Mouse (Mus musculus) liver (tissue): ENCODE data around the gene Rrn3.
"Not testable (repeated sequence)": the region's sequence is repeated elsewhere in the genome, so short reads cannot be mapped to it uniquely, and the experiment has no call there.

Experiments
- DNase-seq: peaks from one replicate; pipeline ENCODE4 v3.0.0-alpha.2; 2020; ENCODE audit warnings: mixed read lengths

Rrn3 gene

DNA sequence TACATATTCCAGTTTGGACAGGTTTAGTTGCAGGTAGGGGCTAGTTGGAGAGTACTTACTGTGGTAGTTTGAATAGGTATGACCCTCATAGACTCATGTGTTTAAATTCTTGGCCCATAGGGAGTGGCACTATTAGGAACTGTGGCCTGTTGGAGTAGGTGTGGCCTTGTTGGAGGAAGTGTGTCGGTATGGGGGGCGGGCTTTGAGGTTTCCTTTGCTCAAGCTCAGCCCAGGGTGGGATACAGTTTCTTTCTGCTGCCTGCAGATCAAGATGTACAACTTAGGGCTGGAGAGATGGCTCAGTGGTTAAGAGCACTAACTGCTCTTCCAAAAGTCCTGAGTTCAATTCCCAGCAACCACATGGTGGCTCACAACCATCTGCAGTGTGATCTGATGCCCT lies 12.9 kb downstream of the Rrn3 start:
- not testable (repeated sequence) for DNase-seq

DNA sequence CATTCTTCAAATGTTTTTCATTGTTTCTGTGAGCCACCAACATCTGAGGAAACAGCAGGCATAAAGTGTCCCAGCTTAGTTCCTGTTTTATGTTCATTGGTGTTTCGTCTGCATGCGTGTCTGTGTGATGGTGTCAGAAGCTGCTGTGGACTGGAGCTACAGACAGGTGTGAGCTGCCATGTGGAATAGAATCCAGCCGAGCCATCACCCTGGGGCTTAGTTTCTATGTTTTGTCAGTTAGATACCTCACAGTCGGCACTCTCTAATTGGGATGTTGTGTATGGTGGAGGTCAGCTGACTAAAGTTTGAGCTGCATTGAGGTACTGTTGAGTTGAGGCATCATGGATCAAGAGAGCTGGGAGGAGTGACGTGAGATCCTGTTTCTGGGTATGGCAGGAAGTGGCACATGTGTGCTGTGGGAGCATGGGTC lies 16.3 kb downstream of the Rrn3 start:
- no peak for DNase-seq

DNA sequence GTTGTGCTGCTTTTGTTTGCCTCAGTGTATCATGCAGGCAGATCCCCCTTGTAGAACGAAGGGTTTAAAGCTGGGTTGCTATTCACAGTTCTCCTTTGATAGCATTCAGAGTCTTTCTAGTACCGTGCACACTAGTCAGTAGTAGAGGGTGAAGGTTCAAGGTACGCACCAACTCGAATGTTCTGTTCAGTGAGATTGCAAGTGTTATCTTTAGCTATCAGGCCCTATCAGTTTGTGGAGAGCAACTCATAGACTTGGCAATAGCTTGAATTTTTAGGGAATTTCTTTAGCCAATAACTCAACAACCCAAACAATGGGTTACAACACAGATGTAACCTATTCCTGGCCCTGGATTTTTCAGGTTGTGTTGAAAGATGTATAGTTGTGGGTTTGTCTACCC lies 20.7 kb downstream of the Rrn3 start:
- no peak for DNase-seq

DNA sequence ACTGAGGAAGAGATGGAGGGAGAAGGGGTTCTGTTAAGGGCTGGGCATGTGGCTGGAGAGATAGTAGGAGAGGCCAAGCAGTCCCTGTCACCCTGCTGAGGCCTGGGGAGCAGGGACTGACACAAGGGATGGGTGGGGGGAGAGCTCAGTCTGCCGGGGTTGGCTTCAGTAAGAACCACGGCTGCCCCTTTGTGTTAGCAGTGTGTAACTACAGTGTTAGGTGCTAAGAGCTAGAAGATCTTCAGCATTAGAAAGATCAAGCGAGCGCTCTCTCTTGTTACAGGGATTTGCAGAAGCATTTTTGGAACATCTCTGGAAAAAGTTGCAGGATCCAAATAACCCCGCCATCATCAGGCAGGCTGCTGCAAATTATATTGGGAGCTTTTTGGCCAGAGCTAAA lies 24.2 kb downstream of the Rrn3 start:
- no peak for DNase-seq

DNA sequence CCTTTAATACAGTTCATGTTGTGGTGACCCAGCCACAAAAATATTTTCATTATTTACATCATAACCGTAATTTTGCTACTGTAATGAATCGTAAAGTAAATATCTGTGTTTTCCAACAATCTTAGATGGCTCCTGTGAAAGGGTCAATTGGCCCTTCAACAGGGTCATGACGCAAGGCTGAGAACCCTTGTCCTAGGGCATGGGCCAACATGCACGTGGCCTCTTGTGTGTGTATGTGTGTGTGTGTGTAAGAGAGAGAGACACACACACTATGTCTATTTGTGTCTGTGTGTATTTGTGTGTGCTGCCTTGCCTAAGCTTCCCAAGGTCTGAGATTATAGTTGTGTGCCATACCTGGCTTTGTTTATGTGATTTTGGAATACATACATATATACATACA lies 27.1 kb downstream of the Rrn3 start:
- DNase-seq: no peak

DNA sequence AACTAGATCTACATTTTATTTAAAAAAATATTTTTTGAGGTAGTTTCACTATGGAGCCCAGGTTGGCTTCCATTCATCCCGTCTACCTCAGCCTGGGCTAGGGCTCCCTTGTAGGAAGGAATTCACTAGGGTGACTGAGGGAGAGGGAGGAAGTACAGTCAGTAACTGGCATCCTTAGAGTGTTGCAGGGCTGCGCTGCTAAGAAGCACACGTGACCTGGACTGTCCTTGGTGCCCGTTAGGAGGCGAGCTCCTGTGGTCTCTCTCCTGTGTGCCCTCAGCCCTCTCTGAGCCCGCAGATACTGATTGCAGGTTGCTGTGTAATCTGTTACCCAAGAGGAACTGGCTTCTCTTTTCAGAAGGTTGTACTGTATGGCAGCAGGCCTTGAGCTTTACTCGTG lies 27.9 kb downstream of the Rrn3 start:
- no peak for DNase-seq

DNA sequence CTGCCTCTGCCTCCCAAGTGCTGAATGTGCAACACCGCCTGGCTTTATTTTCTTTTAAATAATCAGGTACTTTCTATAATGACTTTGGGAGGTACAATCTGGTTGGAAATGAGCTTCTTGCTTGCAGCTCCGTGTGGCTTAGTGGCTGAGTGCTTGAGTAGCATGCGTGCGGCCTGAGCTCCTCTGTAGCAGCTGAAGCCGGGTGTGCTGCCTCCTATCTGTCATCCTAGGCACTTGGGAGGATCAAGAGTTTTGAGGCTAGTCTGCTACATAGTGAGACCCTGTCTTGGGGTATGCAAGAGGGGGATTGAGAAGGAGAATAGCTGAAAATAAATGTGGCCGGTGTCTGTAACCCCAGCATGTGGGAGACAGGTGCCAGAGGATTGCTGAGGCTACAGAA lies 31.6 kb downstream of the Rrn3 start:
- no peak for DNase-seq

DNA sequence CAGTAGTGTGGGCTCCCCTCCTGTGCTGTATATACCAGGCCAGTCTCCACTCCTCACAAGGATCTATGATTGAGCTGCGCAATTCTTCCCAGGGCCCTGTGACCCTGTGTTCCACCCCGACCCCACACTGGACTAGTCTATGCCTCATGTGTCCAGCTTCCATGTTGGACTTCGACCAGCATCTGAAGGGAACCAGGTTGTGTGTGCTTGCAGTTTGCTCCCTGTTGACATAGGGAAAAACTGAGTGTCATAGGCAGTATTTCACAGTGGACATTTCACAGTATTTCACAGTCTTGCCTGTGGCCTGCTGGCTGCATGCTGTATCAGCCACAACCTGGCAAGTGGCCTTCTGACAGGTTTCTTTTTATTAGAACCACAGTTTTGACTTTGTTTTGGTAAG lies 32.7 kb downstream of the Rrn3 start:
- DNase-seq: no peak

DNA sequence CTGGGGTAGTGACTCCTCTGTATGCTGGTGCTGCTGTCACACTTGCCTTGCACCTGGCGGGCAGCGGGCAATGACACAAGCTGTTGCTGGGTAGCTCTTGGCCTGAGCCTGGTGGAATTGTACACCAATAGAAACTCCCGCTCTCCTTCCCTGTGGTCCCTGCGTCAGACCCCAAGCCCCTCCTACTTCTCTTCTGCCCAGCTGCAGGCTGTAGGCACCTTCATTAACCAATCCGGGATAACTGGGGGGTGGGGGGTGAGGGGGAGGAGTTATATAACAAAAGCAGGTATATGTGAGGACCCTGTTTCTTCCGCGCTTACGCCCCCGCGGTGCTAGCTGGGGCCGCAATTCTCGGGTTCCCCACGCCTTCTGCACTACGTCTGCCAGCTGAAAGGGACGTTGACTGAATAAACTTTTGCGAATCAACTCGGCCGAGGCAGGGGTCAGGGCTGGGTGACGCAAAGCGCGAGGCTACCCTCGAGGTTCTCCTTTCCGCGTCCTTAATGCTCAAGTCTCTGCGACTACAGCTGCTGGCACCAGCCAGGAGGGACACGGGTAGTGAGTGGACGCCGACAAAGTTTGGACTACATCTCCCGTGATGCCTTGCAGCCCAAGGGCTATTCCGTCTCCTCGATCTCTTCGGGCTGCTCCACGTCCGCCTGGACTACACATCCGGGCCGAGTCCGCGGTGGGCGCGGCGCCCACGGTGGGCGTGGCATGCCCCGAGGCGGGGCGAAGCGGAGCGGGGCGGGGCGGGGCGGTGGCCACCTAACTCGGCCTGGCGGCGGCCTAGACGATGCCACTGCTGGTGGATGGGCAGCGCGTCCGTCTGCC lies 38.3 kb downstream of the Rrn3 start, which contains the start of gene Ntan1:
Ntan1 (plus strand) TSS at position 286 of the 834 bp plus-strand sequence.
- peak; percentile 96 for DNase-seq

DNA sequence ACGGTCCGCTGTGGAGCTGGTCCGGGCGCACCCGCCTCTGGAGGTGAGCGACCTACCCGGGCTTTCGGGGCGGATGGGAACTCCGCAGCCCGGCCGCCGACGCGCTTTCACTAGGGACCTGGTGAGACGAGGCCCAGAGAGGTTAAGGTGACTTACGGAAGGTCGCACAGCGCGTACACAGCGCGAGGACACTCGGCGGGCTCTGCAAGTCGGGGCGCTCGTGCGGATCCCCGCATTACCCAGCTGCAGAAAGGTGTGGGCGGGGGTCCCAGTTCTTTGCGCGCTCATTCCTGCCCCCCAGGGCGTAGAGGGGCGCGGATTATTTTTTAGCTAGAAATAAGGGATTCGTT lies 38.9 kb downstream of the Rrn3 start:
- no peak for DNase-seq

DNA sequence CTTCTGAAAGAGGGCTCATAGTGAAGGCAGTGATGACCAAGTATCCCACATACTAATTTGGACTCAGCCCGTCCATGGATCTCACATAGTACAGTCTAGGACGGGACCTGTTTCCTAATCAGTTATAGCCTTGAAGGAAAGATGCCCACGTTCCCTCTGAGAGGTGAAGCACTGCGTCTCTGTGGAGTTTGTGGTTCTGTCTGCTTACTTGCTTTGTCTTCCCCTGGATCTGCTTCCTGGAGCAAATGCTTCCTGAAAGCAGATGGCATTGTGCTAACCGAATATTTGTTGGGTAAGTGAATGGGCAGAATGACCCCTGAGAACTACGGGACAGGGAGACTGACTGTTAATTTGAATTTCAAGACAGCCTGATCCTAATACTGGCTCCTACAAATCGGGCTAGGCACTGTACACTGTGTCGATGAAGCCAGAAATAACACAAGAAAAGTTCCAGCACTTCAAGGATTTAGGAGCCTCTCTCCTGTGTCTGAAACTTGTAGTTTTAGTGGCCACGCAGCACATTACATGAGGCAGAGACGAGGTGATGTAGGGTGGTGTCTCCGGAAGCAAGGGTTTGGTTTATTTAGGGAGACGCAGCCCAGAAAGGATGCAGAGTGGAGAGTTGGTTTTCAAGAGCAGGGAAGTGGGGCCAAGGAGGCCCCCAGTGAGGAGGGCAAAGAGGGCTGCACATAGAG lies 39.4 kb downstream of the Rrn3 start:
- DNase-seq: no peak

DNA sequence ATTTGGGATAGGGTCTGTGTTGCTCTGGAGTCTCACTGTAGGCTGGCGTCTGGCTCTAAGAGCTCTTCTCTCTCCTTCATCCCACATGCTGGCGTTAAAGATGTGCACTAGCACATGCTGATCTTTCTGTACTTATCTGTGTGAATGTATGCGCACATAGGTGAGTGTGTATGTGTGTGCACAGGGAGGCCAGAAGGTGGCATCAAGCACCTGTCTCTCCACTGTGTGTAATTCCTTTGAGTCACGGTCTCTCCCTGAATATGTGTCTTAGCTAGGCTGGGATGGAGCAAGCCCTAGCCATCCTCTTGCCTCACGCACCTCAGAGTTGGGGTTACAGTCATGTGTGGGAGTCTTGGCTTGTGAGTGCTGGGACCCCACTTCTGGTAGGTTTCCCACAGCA lies 40.3 kb downstream of the Rrn3 start:
- no peak for DNase-seq

DNA sequence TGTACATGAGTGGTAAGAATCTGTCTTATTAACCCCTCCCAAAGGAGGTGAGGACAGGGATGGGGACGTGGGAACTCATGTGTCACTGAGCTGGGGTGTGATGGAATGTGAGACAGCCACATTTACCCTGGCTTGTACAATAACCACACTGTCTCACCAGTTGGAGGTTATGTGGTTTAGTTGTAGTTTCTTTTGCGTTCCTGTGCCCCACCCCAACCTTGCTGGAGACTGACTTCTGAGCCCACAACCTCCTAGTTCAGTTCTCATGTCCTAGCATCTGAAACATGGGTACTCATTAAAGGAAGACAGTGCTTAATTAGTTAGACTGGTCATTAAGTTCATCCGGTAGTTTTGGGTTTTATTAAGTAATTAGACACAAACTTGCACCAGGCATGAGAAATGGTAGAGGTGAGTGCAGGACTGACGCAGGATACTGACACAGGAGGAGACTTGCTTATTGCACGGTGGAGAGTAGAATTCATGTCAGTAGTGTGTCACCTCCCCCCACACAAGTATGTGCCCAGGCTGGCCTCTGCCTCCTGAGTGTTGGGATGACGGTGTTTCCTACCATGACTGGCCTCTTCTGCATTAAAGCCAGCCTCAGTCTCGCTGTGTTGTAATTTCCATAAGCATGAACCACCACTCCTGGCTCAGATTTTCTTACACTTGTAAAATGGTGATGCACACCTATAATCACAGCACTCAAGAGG lies 45.4 kb downstream of the Rrn3 start:
- no peak for DNase-seq

DNA sequence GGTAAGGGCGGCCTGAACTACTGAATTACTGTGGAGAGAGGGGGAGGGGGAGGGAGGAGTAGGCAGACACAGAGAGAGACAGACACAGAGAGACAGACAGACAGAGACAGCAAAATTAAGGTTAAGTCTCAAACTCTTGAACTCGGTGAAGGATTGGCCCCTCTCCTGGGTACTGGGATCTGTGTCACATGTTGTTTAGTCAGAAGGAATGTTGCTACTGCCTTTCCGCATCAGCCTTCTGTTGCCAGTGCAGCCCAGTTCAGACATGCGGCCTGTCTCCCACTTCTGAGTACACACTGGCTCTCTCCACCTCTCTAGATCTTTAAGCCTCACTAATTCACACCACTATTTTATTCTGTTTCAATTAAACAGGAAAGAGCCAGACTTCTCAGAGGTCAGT lies 46.0 kb downstream of the Rrn3 start:
- no peak for DNase-seq

DNA sequence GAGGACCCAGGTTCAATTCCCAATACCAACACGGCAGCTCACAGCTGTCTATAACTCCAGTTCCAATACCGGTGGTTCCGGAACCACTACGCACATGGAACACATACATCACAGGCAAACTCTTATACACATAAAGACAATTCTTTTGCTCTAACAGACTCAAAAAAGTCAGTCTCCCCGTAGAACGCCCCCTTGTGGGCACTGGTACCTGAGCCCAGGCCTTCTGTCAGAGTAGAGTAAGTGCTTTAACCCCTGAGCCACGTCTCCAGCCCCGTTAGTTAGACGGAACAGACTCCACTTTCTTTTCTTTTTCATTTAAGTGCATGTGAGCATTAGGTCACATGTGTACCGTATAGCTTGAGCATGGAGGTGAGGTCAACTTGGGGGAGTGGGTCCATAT lies 49.9 kb downstream of the Rrn3 start:
- DNase-seq: no peak

DNA sequence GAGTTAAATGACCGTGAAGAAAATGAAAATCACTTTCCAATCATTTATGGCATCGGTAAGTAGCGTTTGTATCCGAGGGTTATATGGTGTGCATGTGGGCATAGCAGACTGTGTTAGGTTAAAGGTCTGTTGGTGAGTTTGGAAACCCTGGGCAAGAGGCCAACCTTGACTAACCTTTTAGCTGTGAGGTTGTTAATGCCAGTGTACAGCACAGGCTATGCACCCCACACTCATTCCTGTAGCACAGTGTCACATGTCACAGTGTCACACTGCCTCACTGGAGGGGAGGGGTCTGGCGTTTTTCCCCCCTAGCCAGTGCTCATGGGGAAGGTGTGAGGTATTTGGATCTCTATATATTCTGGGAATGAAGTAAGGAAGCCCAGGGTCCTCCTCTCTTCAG lies 51.1 kb downstream of the Rrn3 start:
- no peak for DNase-seq

DNA sequence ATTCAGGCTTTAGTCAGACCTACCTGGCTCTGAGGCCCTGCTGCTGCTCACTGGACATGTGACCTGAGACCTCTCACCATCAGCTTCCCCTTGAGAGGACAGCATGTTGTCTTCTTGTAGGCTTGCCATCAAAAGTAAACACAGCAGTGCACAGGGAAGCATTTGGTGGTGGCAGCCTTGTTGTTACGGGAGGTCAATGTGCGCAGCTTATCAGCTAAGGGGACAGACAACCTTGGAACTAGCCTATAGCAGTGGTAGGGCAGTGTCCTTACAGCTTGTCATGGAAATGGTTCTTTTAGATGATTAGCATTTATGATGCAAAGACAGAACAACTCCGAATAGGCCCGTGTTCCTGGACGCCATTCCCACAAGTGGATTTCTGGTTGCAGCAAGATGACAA lies 53.9 kb downstream of the Rrn3 start:
- no peak for DNase-seq

DNA sequence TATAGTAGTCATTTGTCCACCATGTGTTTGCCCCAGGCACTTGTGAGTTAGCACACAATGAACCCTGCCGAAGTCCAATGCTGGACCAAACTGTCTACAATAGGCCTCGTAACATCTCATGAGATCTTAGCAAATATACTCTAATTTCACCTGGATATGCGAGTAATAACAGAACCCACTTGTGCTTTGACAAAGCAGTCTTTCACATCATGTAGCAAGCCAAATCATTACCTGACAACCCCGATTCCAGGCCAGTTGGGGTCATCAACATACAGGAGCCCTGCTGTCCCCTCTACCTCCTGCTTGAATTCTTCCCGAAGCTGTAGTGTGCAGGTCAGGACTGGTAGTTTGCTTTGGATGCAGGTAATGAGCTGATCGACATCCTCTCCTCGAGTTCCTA lies 59.5 kb downstream of the Rrn3 start:
- DNase-seq: no peak

DNA sequence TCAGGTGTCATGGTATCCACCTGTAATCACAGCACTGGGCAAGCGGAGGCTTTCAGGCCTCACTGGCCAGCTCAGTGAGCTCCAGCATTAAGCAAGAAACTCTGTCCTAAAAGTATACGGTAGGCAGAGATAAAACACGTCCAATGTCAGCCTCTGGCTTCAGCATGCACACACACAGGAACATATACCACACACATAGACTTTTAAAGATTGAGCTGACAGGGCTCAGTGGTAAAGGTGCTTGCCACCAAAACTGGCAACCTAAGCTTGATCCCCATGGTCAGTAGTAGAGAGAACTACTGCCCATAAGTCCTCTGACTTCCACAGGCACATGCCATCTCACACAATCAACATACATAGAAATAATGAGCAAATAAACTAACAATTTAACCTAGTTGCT lies 60.4 kb downstream of the Rrn3 start:
- DNase-seq: no peak

DNA sequence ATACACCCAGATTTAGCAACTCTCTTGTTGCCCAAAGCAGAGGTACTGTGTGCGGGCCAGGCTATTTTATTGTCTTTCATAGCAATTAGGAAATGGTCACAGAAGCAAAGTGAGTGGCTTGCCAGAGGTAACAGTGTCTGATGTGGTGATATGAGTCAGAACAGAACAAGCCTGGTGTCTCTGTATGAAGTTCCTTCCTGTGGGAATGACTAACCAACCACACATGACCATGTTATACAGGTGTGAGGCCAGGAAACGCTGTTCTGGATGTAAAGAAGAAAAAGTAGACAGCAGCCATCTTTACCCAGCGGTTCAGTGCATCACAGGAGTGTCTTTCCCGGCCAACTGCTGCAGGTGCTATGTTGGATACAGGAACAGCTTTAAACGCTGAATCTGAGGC lies 64.5 kb downstream of the Rrn3 start:
- no peak for DNase-seq

DNA sequence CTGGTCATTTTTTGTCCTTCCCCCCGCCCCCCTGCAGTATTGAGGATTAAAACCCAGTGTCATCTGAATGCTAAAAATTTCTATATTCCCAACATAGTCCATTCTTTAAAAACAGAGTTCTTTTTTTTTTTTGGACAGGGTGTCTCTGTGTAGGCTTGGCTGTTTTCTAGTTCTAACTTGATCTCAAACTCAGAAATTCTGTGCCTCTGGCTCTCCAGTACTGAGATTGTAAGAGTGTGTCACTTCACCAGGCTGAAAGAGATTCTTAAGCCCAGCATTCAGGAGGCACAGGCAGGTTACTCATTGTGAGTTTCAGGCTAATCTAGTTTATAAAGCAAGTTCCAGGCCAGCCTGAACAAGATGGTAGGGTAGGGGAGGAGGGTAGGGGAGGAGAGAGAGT lies 66.2 kb downstream of the Rrn3 start:
- DNase-seq: no peak

DNA sequence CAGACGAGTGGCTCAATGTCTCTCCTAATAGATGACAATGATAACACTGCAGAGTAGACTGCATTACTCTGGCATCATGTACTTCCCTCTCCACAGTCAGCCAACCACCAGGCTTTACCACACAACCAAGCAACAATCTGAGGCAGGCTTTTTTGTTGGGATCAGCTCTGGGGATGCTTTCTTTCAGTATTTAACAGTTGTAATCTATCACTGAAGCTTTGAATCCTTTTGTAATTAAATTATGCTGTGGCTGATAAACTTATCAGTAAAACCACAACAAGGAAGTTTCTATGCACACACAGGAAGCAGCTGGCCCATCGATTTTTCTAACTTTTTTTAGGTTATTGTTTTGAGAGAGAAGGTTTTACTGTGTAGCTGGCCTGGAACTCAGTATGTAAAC lies 67.8 kb downstream of the Rrn3 start:
- DNase-seq: no peak

DNA sequence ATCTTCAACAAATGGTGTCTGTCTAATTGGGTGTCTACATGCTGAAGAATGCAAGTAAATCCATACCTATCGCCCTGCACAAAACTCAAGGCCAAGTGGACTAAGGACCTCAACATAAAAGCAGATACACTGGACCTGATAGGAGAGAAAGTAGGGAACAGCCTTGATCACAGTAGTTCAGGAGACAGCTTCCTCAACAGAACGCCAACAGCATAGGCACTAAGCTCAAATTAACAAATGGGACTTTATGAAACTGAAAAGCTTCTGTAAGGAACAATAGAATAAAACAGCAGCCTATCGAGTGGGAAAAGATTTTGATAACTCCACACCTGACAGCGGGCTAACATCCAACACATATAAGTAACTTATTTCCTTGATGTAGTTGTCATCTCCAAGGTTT lies 70.9 kb downstream of the Rrn3 start:
- DNase-seq: no peak

DNA sequence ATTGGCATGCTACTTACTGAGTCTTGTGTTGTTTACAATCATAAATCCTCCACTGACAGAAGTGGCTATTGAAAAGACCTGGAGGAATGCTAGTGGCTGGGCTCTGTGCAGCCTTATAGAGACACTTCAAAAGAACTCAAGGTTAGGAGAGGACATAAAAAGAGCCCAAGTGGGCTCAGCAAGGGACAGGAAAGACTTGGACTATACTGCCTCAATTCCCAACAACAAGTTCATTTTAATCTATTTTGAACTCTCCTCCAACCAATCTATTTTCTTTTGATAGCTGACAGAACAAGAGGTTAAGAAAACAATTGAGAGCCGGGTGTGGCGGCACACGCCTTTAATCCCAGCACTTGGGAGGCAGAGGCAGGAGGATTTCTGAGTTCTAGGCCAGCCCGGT lies 73.4 kb downstream of the Rrn3 start:
- no peak for DNase-seq
